Mouse (Mus musculus) ES-Bruce4 (cell line): ENCODE results near the gene Slc9a8.

Experiments used
- CTCF ChIP-seq: IDR thresholded peaks from one replicate; pipeline ENCODE4 v1.8.1; 2011; ENCODE audit warnings: low read depth, low read length
- EP300 ChIP-seq: IDR thresholded peaks from 2 replicates; pipeline ENCODE4 v1.6.1; 2011; ENCODE audit warnings: low read depth, low read length; ENCODE audit not compliant: insufficient read depth
- POLR2A ChIP-seq: IDR thresholded peaks from one replicate; pipeline ENCODE4 v1.8.1; 2011; ENCODE audit warnings: low read length; ENCODE audit not compliant: insufficient read depth

- no peak for TF ChIP-seq POLR2A
- TF ChIP-seq CTCF, result no peak
- TF ChIP-seq EP300, result no peak
Observed at GRCm38 (mm10) chr2:167382389-167382788, 39.1 kb upstream of the Slc9a8 start.
